Mouse (Mus musculus): ENCODE data around the gene Tipin.

DNA sequence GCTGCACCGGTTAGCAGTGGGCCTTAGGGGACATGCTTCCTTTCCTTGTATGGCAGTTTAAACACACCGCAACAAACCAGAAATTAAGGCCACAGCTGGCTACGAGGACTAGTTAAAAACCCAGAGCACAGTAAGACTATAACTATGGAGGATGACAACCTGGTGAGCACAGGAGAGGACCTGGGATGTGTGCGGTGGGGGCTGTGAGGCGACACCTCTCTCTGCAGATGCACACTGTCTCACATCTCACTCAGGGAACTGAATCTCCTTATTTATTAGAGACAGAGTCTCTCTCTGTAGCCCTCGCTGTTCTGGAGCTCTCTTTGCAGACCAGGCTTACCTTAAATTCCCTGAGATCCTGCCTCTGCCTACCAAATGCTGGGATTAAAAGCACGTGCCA is 42.6 kb downstream of the Tipin start:
- TF ChIP-seq MAX (IDR thresholded peaks at IDR 0.05; ENCODE audit: low read depth) (no peak), POLR2A (IDR thresholded peaks at IDR 0.05; ENCODE audit: insufficient read length, low read depth) (no peak), USF1 (IDR thresholded peaks at IDR 0.05; ENCODE audit: low read depth) (no peak), SRF (IDR thresholded peaks at IDR 0.05; ENCODE audit: control insufficient read depth, insufficient read length, low read depth) (no peak), MYOG (IDR thresholded peaks at IDR 0.05; ENCODE audit: control insufficient read depth in 1 of 3, insufficient read depth in 1 of 3, insufficient read length in 2 of 3, low read depth in 2 of 3) (no peak), E2F4 (IDR thresholded peaks at IDR 0.05; ENCODE audit: insufficient read depth) (no peak)
